8 mouse cellular contexts compared by ENCODE assay signal in genomic region chr2:167661270-167662203, GRCm38 (mm10). TPM values are rescaled to one million over a fixed set of nuclear protein-coding genes. Genes with fewer than 3 reads are reported as not detected.
DNase-seq lines count a peak whose midpoint lies in the region; ATAC-seq and TF ChIP-seq lines count a peak whose summit lies in the region.

Gm20431 (minus strand) TSS chr2:167661496.

- H3K9ac ChIP-seq in lung, embryonic 16.5 days (ENCODE audit: low read length), result peak within 1 kb of the TSS; percentile 92

- H3K9me3 ChIP-seq in lung, embryonic 16.5 days (ENCODE audit: control insufficient read depth, low read length), result no peaks in the 10 kb centered on the region

- no peaks in the 10 kb centered on the region for H3K27me3 ChIP-seq in lung, embryonic 16.5 days (ENCODE audit: control insufficient read depth, insufficient read depth, low read depth, low read length)
- no peaks in the 10 kb centered on the region for H3K27me3 ChIP-seq in thymus, adult 2 months (ENCODE audit: control insufficient read depth, insufficient read depth, low read length)

- ATAC-seq in lung, embryonic 16.5 days (ENCODE audit: low read depth), result peak; percentile 97

- peak within 1 kb of the TSS; percentile 96 for H3K4me2 ChIP-seq in lung, embryonic 16.5 days (ENCODE audit: low read depth, low read length)

- peak; percentile 96 for TF ChIP-seq POLR2A in thymus, adult 2 months (IDR thresholded peaks at IDR 0.05; ENCODE audit: control insufficient read depth, extremely low read depth, insufficient read depth, low read length, poor library complexity)

- peak within 1 kb of the TSS; percentile 94 for H3K4me3 ChIP-seq in lung, embryonic 16.5 days (ENCODE audit: low read length)
- H3K4me3 ChIP-seq in thymus, adult 2 months (ENCODE audit: control insufficient read depth, insufficient read depth, low read length), result peak within 1 kb of the TSS; percentile 100

- peak; percentile 67 for DNase-seq in MEL-GATA-1-ER (ENCODE audit: extremely low read depth, low read depth)
- DNase-seq in cerebellum, adult 8-10 months, result peak; percentile 91
- peak; percentile 92 for DNase-seq in forelimb bud, embryonic 11.5 days (ENCODE audit: low read depth, low spot score)
- peak; percentile 98 for DNase-seq in heart, postnatal 4 days
- peak; percentile 96 for DNase-seq in layer of hippocampus, adult 9-11 months
- DNase-seq in ovary, adult 18-20 months (ENCODE audit: low spot score), result peak; percentile 92
- DNase-seq in thymus, adult 2 months, result peak; percentile 93

- under 1% methylated on average over 84 of the region's 110 CpGs for WGBS in lung, embryonic 16.5 days
- WGBS in thymus, adult 2 months, result 2% methylated on average over 109 of the region's 110 CpGs

- no peak for TF ChIP-seq CTCF in thymus, adult 2 months (IDR thresholded peaks at IDR 0.05; ENCODE audit: borderline replicate concordance, control insufficient read depth, extremely low read depth, insufficient read depth, low read length, poor library complexity)

- peak within 1 kb of the TSS; percentile 68 for H3K27ac ChIP-seq in lung, embryonic 16.5 days (ENCODE audit: low read length)
- H3K27ac ChIP-seq in thymus, adult 2 months (ENCODE audit: control insufficient read depth, insufficient read depth, low read length), result peak within 1 kb of the TSS; percentile 16; the same call in 1 of the 2 replicates

- no peaks in the 10 kb centered on the region for H3K36me3 ChIP-seq in lung, embryonic 16.5 days (ENCODE audit: control insufficient read depth, insufficient read depth, low read length)
- no peaks in the 10 kb centered on the region for H3K36me3 ChIP-seq in thymus, adult 2 months (ENCODE audit: control insufficient read depth, insufficient read depth, low read length)

- H3K4me1 ChIP-seq in lung, embryonic 16.5 days (replicated peaks; ENCODE audit: control insufficient read depth, insufficient read depth, low read length), result peaks cover 33% of the 10 kb centered on the region
- peaks cover 50% of the 10 kb centered on the region for H3K4me1 ChIP-seq in thymus, adult 2 months (replicated peaks; ENCODE audit: control insufficient read depth, insufficient read depth, low read length)

RNA-seq across cellular contexts. Expression of gene Gm20431, which starts in this region (rescaled TPM):
- 10 to 100 TPM; 23.0 to 26.1 TPM for total RNA-seq in heart, postnatal 4 days (2021)
- 5.6 and 8.4 TPM in 2 replicates for polyA plus RNA-seq in lung, embryonic 16.5 days (2015; fragmentation: Nextera tagmentation; extraction: Ambion mirVana)
- polyA plus RNA-seq in thymus, adult 2 months (2012; rRNA removed), result 9.5 and 15.3 TPM in 2 replicates

Comparison
In these comparisons a context has a peak if more than half of its experiments do, and no peak if none do; other contexts are left out.
1. Peak in every context shown above with its lines: DNase-seq, ATAC-seq, H3K4me3 ChIP-seq and H3K27ac ChIP-seq.